Mouse (Mus musculus) kidney, adult 11 months (tissue): ENCODE data around the gene Slc36a1.
A peak's percentile ranks its signal among the peaks of the same experiment; 100 is the strongest.

ENCODE experiments used
- DNase-seq: peaks from one replicate; pipeline ENCODE4 v3.0.0; 2022

The Slc36a1 gene

DNA sequence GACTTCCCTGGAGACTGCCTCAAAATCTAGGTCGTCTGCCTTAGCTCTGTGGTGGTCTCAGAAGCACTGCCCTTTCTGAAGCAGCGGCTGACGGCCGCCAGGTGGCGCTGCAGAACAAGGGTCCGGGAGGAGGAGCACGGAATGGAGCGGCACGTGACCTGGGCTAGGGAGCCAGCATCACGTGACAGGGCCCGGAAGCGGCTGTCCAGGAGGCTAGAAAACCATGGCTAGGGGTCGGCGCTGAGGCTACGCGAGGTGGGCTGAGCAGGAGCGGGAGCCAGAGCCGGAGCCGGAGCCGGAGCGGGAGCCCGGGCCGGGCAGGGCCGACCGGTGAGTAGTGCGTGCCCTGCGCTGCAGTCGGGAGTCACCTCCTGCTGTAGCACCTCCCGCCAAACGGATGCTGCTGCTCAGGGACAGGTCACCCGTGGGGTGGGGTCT is at the start of gene Slc36a1:
TSS of gene Slc36a1 (plus strand) at position 192 of the 438 bp plus-strand sequence.
- DNase-seq: peak; percentile 89

DNA sequence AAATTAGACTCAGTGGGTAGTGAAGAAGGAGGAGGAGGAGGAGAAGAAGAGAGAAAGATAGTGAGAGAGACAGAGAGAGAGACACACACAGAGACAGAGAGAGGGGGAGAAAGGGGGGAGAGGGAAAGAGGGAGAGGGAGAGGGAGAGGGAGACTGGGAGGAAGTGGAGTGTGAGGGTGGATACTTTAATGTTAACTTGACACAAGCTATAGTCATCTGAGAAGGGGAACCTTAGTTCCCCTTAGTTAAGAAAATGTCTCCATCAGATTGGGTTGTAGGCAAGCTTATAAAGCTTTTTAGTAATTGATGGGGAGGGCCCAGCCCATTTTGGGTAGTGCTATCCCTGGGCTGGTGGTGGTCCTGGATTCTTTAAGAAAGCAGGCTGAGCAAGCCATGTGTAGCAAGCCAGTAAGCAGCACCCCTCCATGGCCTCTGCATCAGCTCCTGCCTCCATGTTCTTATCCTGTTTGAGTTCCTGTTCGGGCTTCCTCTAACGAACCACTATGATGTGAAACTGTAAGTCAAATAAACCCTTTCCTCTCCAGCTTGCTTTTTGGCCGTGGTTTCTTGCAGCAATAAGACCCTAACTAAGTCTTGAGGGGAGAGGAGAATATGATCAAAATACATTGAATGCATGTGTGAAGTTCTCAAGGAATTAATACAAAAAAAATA is 49.6 kb upstream of the Slc36a1 start:
- no peak for DNase-seq

DNA sequence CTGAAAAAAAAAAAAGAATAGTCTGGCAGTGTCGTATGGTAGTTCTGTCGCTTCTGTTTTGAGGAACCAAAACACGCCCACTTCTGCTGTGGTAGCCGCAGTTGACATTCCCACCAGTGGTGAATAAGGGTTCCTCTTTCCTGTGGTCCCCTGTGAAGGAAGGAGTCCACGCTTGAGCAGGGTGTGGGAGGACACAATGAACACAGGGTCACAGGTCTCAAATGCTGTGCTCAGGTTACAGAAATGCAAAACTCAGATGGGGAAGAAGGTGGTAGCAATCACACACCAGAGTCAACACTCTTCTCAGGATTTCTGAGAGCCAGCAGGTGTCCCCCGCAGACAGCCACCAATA is 49.1 kb upstream of the Slc36a1 start:
- no peak for DNase-seq

DNA sequence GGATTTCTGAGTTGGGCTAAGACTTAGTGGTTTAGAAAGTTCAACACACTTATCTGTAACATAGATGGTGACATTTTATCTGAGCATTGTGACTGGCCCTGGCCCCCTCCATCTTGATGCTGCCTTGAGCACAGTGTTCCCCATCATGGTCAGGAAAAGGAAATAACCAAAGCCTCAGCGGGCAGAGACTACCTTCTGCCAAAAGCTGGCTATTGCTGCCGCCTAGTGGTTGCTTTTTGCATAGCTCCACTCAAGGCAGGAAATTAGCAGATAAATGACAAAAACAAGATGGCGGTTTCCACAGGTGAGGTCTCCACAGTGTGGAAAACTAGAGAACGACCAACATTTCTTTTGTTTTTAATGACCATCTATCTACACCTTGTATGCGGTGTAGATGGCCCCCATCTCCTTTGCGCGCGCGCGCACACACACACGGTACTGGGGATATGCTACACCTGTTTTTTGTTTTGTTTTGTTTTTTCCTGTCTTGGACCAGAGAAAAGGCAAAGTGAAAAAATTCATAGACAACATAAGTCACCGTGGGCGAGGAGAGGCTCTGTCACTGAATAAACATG is 45.3 kb upstream of the Slc36a1 start:
- peak; percentile 64 for DNase-seq

DNA sequence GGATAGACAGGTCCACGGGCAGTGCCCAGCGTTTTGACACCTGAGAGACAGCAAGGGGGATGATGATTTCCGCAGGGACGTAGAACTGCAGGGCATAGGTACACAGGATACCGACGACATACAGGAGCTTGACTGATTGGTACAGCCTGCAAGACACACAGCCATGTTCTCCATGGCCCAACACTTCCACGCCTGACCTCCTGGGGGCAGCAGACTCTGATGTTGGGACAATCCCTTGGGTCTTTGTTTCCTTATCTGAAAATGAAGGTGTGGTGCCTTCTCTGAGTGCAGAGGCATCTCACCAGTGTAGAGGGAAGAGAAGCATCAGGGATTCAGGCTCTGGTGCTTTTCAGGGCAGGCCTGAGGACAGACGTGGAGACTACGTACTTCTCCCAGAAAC is 41.5 kb upstream of the Slc36a1 start:
- peak; percentile 12 for DNase-seq

DNA sequence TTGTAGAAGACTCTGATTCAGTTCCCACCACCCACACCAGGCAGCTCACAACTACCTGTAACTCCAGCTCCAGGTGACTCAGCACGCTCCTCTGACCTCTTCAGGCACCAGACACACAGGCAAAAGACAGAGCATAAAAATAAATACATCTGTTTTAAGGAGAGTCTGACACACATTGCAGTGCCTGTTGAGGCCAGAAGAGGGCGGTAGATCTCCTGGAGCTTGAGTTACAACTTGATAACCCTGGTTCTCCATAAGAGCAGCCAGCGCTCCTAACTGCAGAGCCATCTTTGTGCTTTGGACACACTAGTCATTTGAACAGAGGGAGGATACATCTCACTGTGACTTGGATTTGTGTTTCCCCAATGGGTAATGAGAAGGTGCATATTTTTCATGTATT is 39.4 kb upstream of the Slc36a1 start:
- DNase-seq: peak; percentile 6

DNA sequence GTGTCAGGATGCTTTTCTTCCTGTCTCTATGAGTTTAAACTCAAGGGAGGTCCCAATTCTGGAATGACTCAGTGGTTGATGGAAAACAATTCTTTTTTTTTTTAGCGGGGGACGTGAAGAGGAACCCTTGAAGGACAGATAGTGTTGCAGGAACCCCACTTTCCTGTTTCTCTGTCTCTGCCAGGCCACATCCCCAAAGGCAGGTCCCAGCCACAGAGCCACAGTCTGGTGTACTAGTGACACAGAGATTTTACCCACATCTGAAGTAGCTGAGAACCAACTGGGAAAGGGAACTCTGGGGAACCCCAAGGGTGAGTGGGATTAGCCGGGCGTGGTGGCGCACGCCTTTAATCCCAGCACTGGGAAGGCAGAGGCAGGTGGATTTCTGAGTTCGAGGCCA is 38.4 kb upstream of the Slc36a1 start:
- no peak for DNase-seq

DNA sequence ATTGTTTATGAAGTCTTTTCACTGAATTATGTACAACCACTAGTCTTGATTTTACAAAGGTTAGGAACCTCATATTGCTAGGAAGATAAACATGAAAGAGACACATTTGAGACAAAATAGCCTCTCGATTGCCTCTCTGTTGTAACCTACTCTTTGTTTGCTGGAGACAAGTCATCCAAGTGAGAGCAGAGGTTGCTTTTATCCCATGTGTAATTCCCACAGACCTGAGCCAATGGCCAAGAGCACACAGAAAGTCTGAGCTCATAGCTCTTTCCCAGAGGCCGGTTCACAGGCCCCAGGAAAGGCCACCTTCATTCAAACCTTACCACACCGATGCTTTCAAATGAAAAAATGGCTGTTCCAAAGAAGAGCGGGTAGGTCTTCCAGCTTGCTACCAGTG is 35.6 kb upstream of the Slc36a1 start:
- DNase-seq: no peak

DNA sequence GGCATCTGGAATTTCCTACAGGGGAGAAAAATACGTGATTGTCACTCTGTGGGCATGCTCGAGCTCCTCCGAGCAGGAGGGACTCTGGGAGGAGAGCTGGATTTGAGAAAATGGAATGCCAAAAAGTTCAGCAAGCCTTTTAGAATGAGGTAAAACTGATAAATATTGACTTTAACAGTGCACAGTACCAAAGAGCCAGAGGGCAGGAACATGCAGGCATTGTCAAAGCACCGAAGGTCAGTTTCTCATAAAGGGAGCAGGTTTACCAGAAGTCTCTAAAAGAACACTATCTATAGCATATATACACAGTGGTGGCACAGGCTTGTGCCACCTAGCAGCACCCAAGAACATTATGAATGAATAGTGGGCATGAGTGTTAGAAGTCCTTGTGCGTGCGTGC is 35.2 kb upstream of the Slc36a1 start:
- no peak for DNase-seq

DNA sequence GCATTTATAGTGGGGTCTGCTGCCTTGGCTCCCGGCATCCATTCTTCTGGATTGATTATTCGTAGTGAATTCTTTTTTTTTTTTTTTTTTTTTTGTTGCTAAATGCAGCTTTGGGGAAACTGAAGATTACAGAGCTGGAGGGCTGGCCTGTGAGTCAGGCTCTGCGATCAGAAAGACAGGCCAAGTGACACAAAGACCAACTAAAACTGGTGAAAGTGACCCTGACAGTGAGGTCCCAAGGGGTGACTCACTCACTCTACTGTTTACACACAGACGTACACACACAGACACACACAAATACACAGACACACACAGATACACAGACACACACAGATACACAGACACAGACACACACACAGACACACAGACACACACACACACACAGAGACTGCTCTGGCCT is 33.6 kb upstream of the Slc36a1 start:
- no peak for DNase-seq

DNA sequence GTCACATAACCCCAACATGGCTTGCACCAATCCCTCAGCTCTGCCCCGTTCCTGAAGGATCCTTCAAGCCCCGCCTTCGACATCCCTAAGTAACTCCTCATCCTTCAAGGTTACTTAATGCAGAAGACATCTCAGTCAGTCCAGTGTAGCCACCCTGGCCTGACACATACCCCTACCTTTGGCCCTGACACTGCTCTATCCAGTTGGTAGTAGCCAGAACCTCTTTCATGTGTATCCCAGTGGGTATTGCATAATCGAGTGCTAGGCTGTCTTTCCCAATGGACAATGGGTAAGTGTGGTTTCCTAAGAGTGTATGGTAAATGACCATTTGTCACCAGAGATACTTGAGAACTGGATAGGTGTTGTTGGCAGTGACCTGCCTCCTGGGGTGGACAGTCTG is 25.3 kb upstream of the Slc36a1 start:
- DNase-seq: no peak

DNA sequence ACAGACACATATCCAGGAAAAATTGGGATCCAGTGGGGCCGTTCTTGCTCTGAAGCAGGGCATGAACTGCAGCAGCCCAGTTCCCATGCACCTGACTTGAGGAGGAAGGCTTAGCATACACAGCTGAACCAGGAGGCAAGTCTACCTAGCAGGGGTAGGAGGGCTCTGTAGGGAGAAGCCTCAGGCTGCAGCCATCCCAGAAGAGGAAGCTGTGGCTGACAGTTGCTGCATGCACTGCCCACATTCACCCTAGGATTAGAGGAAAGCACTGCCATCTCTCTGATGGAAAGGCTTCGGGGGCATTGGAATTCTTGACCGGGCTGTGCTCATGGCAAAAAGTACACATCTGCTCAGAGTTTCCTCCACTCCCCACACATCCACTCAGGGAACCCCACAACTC is 24.3 kb upstream of the Slc36a1 start:
- no peak for DNase-seq

DNA sequence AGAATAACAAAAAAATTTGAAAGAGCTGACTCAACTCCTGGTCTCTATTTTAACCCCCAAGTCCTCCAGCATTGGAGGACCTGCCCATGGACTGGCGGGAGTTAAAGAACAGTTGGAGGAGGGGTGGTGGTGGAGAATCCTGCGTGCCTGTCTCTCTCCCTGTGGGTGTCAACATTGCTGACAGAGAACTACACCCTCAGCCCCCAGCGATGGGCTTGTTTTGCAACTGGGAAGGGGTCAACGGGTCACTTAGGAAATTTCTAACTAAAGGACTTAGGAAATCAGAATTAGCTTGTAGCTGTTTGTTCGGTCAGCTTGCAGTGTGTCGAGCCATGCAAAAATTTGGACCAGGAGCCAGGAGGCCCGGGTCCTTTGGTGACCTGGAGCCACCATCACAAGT is 21.0 kb upstream of the Slc36a1 start:
- no peak for DNase-seq

DNA sequence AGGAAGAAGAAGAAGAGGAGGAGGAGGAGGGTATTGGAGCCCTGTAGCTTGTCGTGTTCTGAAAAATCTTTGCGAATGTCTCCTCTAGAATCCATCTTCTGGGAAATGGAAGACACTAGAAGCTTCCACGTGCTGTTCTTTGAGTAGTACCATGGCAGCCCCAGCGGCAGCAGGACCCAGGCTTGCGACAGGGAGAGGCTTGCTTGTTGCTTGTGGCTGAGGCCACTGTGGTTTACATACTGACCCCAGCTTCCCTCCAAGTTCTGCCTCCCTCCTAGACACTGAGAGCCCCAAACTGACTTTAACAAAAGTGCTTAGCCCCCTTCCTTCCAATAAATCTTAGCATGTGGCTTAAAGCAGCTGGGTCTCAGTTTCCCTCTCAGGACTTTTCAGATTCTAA is 19.9 kb upstream of the Slc36a1 start:
- no peak for DNase-seq

DNA sequence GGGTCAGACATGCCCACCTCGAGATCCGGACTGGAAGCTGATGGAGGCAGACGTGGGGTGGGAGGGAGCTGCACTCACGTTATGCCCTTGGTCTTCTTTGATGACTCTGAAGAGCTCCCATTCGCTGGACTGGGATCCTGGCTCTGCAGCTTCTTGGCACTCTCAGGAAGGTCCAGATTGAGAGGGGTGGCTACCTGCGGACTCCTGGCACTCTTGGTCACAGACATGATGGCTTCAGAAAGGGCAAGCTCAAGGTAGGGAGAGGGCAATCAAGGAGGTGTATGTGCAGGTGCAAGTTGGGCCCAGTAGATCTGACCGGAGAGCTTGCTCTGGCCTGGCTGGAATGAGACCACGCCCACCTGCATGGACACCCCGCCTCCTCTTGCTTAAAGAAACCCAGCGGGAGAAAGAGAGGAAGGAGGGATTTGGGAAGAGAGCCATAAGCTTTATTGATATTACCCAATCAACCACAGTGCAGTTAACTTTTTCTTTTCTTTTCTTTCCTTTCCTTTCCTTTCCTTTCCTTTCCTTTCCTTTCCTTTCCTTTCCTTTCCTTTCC is 19.3 kb upstream of the Slc36a1 start, which contains the start of gene Slc36a2:
TSS of gene Slc36a2 (minus strand) at position 345 of the 559 bp plus-strand sequence.
- no peak for DNase-seq

DNA sequence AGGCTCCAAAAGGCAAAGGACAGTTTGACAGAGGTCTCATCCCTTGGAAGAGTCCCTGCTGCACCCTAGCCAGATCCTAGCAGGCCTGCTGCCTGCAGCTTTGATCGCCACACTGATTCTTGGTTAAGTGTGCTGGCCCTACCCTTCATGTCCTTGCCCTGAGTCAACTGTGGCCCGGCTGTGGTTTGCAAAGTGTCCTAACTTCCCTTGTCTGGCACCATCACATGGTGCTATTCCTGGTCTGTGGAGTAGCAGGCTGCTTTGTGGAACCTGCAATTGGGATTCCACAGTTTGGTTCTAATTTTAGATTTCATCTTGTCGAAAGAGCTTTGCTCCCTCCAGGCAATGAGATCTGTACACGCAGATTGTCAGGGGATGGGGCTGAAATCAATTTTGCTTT is 16.9 kb upstream of the Slc36a1 start:
- DNase-seq: no peak

DNA sequence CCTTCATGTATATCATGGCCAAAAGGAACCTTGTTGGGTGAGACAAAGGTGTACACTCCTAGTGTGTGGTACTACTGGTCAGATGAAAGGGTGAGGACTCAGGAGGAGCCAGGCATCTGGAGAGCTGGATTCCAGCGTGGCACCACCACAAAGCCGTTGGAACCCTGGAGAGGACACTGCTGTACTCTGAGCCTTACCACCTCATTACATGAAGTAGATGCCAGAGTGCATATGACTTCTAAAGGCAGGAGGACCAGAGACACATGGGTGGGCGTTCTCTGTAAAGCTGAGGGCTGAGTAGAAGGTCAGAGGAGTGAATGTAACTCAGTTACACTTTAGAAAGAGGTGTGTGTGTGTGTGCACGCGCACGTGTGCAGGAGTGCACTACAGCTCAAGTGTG is 16.4 kb upstream of the Slc36a1 start:
- DNase-seq: no peak

DNA sequence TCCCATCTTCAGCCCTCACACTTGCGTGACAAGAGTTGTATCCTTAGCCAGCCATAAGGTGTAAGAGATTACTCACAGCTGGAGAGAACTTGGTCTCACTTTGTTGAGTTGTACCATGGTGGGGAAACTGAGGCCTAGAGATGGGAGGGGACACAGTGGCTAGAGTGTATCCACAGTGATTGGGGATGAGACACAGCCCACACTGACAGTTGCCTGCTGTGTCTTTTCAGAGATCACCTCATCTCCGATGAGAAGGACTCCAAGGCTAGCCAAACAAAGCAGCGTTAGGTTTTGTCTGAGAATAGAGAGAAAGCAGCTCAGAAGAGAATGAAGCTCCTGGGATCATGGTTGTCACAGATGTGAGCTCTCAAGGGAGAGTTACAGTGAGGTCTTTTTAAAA is 13.9 kb upstream of the Slc36a1 start:
- DNase-seq: no peak

DNA sequence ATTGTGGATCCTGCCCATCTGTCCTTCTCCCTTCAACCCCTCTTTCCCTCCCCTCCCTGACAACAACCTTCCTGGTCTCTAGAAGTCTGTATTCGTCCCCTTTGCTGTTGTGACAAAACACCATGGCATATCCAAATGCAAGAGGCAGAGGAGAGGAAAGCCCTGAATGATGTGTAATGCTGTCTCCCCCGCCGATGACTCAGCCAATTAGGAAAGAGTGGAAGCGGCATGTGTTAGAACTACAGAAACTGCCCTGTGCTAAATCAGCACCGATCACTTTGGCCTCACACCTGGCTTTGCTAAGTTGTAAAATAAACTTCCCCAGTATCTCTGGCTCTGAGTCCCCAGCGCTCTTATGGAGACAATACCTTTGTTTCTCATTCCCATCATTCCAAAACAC is 7.1 kb upstream of the Slc36a1 start:
- DNase-seq: no peak

DNA sequence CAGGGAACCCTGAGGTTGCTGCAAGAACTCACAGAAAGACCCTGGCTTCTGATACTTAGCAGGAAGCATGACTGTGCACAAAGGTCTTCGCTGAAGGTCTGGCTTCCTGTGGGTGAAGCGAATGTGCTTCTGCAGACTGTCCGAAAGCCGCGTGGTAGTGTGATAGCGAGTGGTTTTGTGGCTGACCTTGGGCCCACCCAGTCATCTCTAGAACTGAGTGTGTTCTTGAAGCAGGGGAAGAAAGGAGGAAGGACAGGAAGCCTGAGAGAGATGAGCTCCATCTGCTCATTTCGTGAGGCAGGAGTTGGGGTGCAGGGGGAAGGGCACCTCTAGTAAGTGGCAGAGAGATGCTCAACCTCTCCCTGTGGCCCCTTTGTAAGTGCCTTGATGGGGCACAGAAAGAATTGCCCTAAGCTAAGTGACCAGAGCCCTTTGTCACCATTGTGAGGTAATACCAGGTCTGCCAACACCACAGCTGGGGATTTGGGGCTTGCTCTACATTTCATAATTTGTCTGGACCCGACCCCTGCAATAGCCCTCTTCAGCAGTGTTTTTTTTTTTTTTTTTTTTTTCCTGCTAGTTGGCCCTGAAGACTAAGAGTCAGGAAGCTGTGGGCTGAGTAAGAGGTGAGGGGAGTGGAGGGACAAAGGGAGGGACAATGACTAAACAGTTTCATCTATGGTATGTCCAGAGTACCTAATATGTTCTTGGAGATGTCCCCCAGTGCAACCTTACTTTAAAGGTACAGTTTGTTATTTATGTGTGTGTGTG is 6.2 kb upstream of the Slc36a1 start:
- no peak for DNase-seq

DNA sequence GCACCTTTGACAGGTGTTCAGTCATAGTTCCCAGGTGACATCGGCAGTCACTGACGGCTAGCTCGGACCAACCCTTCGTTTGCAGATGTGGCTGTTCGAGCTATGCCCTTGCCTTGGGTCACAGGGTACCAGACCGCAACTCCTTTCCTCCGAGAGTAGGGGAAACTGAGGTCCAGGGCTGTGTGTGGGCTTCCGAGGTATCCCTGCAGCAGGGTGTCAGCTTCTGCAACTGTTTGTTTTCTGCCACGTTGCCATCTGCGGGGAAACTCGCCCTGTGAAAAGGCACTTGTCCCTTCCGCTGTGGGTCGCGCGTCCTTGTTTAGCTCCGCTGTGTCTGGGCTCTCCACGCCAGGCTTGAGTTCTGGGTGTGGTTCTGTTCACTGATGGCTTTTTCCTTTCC is 452 bp downstream of the Slc36a1 start:
- no peak for DNase-seq

DNA sequence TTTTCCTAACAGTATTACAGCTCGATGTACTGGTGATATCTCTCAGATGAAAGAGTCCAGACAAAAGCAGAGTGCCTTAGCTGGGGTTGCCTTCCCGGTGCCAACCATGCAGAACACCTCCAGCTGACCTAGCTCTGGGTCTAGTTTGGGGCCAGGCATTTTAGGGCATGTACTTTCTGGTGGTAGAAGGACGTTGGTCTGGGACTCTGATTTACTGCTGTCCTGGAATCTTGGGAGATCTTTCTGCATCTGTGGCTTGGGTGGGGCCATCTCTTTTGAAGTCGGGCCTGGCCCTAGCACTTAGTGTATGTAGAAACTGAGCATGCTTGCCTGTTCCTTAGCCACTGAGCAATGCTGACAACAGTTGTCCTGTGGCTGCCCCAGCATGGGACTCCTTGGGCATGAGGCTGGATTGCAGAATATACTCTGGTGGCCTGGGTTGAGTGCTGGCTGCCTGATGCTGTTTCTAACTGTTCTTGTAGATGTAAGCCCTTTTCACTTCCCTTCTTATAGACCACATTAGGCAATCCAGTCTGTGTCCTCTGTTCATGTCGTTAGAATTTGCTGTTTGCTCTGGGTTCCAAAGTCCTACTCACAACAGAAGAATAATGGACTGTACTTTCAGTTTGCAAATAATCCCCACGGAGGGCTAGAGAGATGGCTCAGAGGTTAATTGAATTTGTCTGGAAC is 4.0 kb downstream of the Slc36a1 start:
- DNase-seq: peak; percentile 40

DNA sequence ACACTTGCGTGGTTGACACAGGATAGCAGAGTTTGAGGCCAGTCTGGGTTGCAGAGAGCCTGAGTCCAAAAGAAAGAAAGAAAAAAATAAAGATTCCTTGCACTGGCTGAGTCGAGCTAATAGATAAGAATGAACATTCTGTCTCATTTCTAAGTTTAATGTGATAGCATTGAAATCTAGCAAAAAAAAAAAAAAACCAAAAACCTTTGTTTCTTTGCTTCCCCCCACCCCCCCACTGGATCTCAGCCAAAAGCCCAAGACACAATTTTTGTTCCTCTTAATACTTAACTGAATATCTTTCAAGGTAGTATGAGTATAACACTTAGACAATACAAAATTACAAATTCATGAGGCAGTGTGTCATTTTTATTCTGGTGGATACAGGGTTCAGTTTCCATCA is 4.9 kb downstream of the Slc36a1 start:
- no peak for DNase-seq
